ENCODE assay signal across 19 mouse cellular contexts in the genomic region with DNA sequence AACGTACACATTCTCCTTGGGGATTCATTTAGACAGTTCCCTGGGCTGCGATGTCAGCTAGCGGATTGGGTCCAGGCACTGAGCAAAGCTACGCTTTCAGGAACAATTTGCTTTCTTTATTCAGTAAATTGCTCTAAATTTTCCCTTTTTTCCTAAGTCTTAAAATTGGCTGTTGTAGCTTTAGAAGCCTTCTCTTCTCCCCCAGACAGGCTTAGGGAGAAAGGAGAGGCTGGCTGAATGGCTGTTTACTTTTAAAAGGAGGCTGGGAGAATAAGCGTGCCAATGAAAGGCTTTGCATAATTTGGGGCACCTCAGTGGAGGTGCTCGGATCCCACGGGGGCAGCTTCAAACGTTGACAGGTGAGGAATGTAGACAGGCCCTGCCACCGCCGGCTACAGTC.
DNase-seq lines count a peak whose midpoint lies in the region; ATAC-seq and TF ChIP-seq lines count a peak whose summit lies in the region.
"Had no signal": no experiment of that assay in that cellular context is flagged by ENCODE, and none has a peak within 500 bp of the region (broad histone marks: within the 10 kb centered on the region; RNA-seq: fewer than 3 reads in every experiment).

No protein-coding gene starts in this region.

- TF ChIP-seq CTCF in brain, embryonic 14.5 days (IDR thresholded peaks at IDR 0.05; ENCODE audit: borderline replicate concordance, extremely low read depth, insufficient read depth, insufficient read length), result no peak

- H3K36me3 ChIP-seq in forebrain, embryonic 12.5 days (replicated peaks), result no peaks in the 10 kb centered on the region
- no peaks in the 10 kb centered on the region for H3K36me3 ChIP-seq in midbrain, embryonic 14.5 days (ENCODE audit: control insufficient read depth, insufficient read depth, low read length)
- H3K36me3 ChIP-seq: heart, embryonic 10.5 days; limb, embryonic 15.5 days; neural tube, embryonic 12.5 days had no signal

- H3K9me3 ChIP-seq in forebrain, embryonic 12.5 days, result no peaks in the 10 kb centered on the region
- H3K9me3 ChIP-seq in midbrain, embryonic 14.5 days (ENCODE audit: control insufficient read depth, low read length), result no peaks in the 10 kb centered on the region
- H3K9me3 ChIP-seq: heart, embryonic 10.5 days; limb, embryonic 15.5 days; neural tube, embryonic 12.5 days had no signal

- no peak overlapping the region for H3K9ac ChIP-seq in forebrain, embryonic 12.5 days
- no peak overlapping the region; the same call in 1 of the 2 replicates for H3K9ac ChIP-seq in midbrain, embryonic 14.5 days (replicated peaks; ENCODE audit: low read length)
- H3K9ac ChIP-seq: limb, embryonic 15.5 days; liver, embryonic 14.5 days; lung, embryonic 14.5 days; neural tube, embryonic 12.5 days had no signal

- peak overlapping the region; percentile 32 for H3K27ac ChIP-seq in forebrain, embryonic 12.5 days
- H3K27ac ChIP-seq in midbrain, embryonic 14.5 days (replicated peaks; ENCODE audit: low read depth, low read length), result 0 out of 2 replicates have a peak overlapping the region, but pooled peaks have one; percentile 45
- H3K27ac ChIP-seq: heart, embryonic 10.5 days; limb, embryonic 15.5 days; liver, embryonic 14.5 days; neural tube, embryonic 12.5 days had no signal

- H3K27me3 ChIP-seq in forebrain, embryonic 12.5 days, result peaks cover 3% of the 10 kb centered on the region; the same call in 1 of the 2 replicates
- H3K27me3 ChIP-seq in midbrain, embryonic 14.5 days (ENCODE audit: control insufficient read depth, insufficient read depth, low read length), result no peaks in the 10 kb centered on the region
- H3K27me3 ChIP-seq: limb, embryonic 15.5 days; megakaryocyte, embryonic 14.5 days; neural tube, embryonic 12.5 days had no signal

- TF ChIP-seq POLR2A in brain, embryonic 14.5 days (IDR thresholded peaks at IDR 0.05; ENCODE audit: borderline replicate concordance, extremely low read depth, insufficient read depth, insufficient read length, poor library complexity, severe bottlenecking), result no peak

- 5% methylated on average over 10 of the region's 10 CpGs for WGBS in forebrain, embryonic 12.5 days
- 6% methylated on average over 10 of the region's 10 CpGs for WGBS in midbrain, embryonic 14.5 days

- H3K4me3 ChIP-seq in forebrain, embryonic 12.5 days (replicated peaks), result no peak overlapping the region
- H3K4me3 ChIP-seq in midbrain, embryonic 14.5 days (replicated peaks; ENCODE audit: low read depth, low read length), result no peak overlapping the region
- H3K4me3 ChIP-seq: heart, embryonic 10.5 days; limb, embryonic 15.5 days; megakaryocyte, embryonic 14.5 days; neural tube, embryonic 12.5 days had no signal

- H3K4me2 ChIP-seq in forebrain, embryonic 12.5 days, result peak overlapping the region; percentile 27; the same call in 1 of the 2 replicates
- H3K4me2 ChIP-seq in midbrain, embryonic 14.5 days (ENCODE audit: low read length), result no peak overlapping the region
- H3K4me2 ChIP-seq: limb, embryonic 15.5 days; lung, embryonic 14.5 days; neural tube, embryonic 12.5 days had no signal

- peaks cover 35% of the 10 kb centered on the region for H3K4me1 ChIP-seq in forebrain, embryonic 12.5 days
- H3K4me1 ChIP-seq in midbrain, embryonic 14.5 days (ENCODE audit: control insufficient read depth, insufficient read depth, low read length), result peaks cover 40% of the 10 kb centered on the region
- H3K4me1 ChIP-seq: heart, embryonic 10.5 days; megakaryocyte, embryonic 14.5 days had no signal

- no peak for DNase-seq in frontal cortex, postnatal 14 days (ENCODE audit: low spot score in 2 of 2)
- DNase-seq in brain, embryonic 14.5 days (ENCODE audit: low read depth), result peak; percentile 81
- peak; percentile 56 for DNase-seq in midbrain, embryonic 14.5 days
- DNase-seq in adrenal gland, adult 2 months, result no peak
- no peak for DNase-seq in retina, postnatal 1 day
- DNase-seq: cerebellum, adult 2 months; cerebellum, postnatal 25 days; gastrocnemius, postnatal 10 days; kidney, adult 18-20 months; kidney, postnatal 10 days; left cerebral cortex, postnatal 4 days; lung, embryonic 14.5 days had no signal

- ATAC-seq in frontal cortex, adult (ENCODE audit: low TSS enrichment), result peak; percentile 62; the same call in 1 of the 2 replicates
- no peak for ATAC-seq in forebrain, embryonic 12.5 days (ENCODE audit: low FRiP score)
- ATAC-seq in midbrain, embryonic 14.5 days (ENCODE audit: low FRiP score, low TSS enrichment), result no peak

Comparison
In these comparisons a context has a peak if more than half of its experiments do, and no peak if none do; other contexts are left out.
1. DNase-seq: peak in brain, embryonic 14.5 days (single experiment) and midbrain, embryonic 14.5 days (single experiment); none in frontal cortex, postnatal 14 days (0 of 2), adrenal gland, adult 2 months (single experiment) and retina, postnatal 1 day (single experiment).